Mouse (Mus musculus): ENCODE measurements around the gene Krtap13.

DNA sequence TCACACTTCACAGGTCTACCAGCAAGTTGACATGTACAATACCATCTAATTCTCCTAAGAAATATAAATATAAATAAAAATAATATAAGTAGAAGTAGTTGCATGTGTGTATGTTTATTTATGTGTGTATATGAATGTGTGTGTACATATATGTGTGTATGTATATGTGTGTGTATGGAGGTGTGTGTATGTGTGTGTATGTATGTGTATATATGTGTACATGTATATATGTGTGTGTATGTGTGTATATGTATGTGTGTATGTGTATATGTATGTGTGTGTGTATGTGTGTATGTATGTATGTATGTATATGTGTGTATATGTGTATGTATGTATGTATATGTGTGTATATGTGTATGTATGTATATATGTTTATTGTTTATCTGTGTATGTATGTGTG lies 34.9 kb downstream of the Krtap13 start:
- TF ChIP-seq GATA1 (IDR thresholded peaks at IDR 0.05; ENCODE audit: low read length) (no peak), TAL1 (IDR thresholded peaks at IDR 0.05; ENCODE audit: low read length) (no peak)

All from erythroblast, embryonic 14.5 days (primary cell).